Mouse (Mus musculus): ENCODE results near the gene Arhgef1. TPM values are rescaled to one million over a fixed set of nuclear protein-coding genes. Genes with fewer than 3 reads are reported as not detected.

The Arhgef1 gene
- polyA plus RNA-seq, 1 experiment from 2014 or later, result 30.4 TPM

GRCm38 (mm10) chr7:24918763-24919323 is 16.1 kb downstream of the Arhgef1 start:
- Histone ChIP-seq H3K4me2 (ENCODE audit: low read depth, low read length) (no peak overlapping the region), H3K4me3 (ENCODE audit: low read depth, low read length) (no peak overlapping the region), H3K27ac (ENCODE audit: low read depth) (no peak overlapping the region), H3K4me1 (ENCODE audit: insufficient read depth) (no peaks in the 10 kb centered on the region), H3K9me3 (ENCODE audit: low read length) (no peaks in the 10 kb centered on the region), H3K9ac (replicated peaks) (no peak overlapping the region), H3K27me3 (ENCODE audit: insufficient read depth, low read length) (no peaks in the 10 kb centered on the region), H3K36me3 (replicated peaks; ENCODE audit: insufficient read depth, low read length) (peaks cover 64% of the 10 kb centered on the region)
- DNase-seq (no peak), ATAC-seq (no peak)
- TF ChIP-seq EP300 (IDR thresholded peaks at IDR 0.05; ENCODE audit: low read depth) (no peak), CTCF (IDR thresholded peaks at IDR 0.05; ENCODE audit: low read depth) (no peak)
- WGBS (ENCODE audit: insufficient replicate concordance), result 85% methylated on average over 20 of the region's 20 CpGs

- no peak for TF ChIP-seq EP300 (IDR thresholded peaks at IDR 0.05; ENCODE audit: low read depth)
- no peak for TF ChIP-seq CTCF (IDR thresholded peaks at IDR 0.05; ENCODE audit: low read depth)
- no peak for DNase-seq
- Histone ChIP-seq H3K27me3 (ENCODE audit: insufficient read depth, low read length) (no peaks in the 10 kb centered on the region), H3K4me1 (ENCODE audit: insufficient read depth) (no peaks in the 10 kb centered on the region), H3K4me3 (ENCODE audit: low read depth, low read length) (no peak overlapping the region), H3K36me3 (replicated peaks; ENCODE audit: insufficient read depth, low read length) (peaks cover 73% of the 10 kb centered on the region), H3K4me2 (ENCODE audit: low read depth, low read length) (no peak overlapping the region), H3K9ac (replicated peaks) (no peak overlapping the region), H3K9me3 (ENCODE audit: low read length) (no peaks in the 10 kb centered on the region), H3K27ac (ENCODE audit: low read depth) (no peak overlapping the region)
- 80% methylated on average over 9 of the region's 9 CpGs for WGBS (ENCODE audit: insufficient replicate concordance)
- ATAC-seq, result peak; percentile 67
Measured at GRCm38 (mm10) chr7:24919728-24920127, 17.0 kb downstream of the Arhgef1 start.

GRCm38 (mm10) chr7:24930475-24930874 is 27.8 kb downstream of the Arhgef1 start:
- DNase-seq (no peak), ATAC-seq (no peak)
- Histone ChIP-seq H3K9ac (replicated peaks) (no peak overlapping the region), H3K27ac (ENCODE audit: low read depth) (no peak overlapping the region), H3K4me2 (ENCODE audit: low read depth, low read length) (no peak overlapping the region), H3K4me1 (ENCODE audit: insufficient read depth) (no peaks in the 10 kb centered on the region), H3K27me3 (ENCODE audit: insufficient read depth, low read length) (peaks cover 59% of the 10 kb centered on the region), H3K36me3 (replicated peaks; ENCODE audit: insufficient read depth, low read length) (peaks cover 9% of the 10 kb centered on the region; the same call in 1 of the 2 replicates), H3K9me3 (ENCODE audit: low read length) (no peaks in the 10 kb centered on the region), H3K4me3 (ENCODE audit: low read depth, low read length) (no peak overlapping the region)
- TF ChIP-seq CTCF (IDR thresholded peaks at IDR 0.05; ENCODE audit: low read depth) (no peak), EP300 (IDR thresholded peaks at IDR 0.05; ENCODE audit: low read depth) (no peak)
- 39% methylated on average over 6 of the region's 6 CpGs for WGBS (ENCODE audit: insufficient replicate concordance)

- DNase-seq (no peak), ATAC-seq (no peak)
- Histone ChIP-seq H3K9ac (replicated peaks) (no peak overlapping the region), H3K27ac (ENCODE audit: low read depth) (no peak overlapping the region), H3K4me1 (ENCODE audit: insufficient read depth) (no peaks in the 10 kb centered on the region), H3K4me2 (ENCODE audit: low read depth, low read length) (no peak overlapping the region), H3K4me3 (ENCODE audit: low read depth, low read length) (no peak overlapping the region), H3K36me3 (replicated peaks; ENCODE audit: insufficient read depth, low read length) (no peaks in the 10 kb centered on the region), H3K9me3 (ENCODE audit: low read length) (no peaks in the 10 kb centered on the region), H3K27me3 (ENCODE audit: insufficient read depth, low read length) (peaks cover 64% of the 10 kb centered on the region)
- no peak for TF ChIP-seq EP300 (IDR thresholded peaks at IDR 0.05; ENCODE audit: low read depth)
- TF ChIP-seq CTCF (IDR thresholded peaks at IDR 0.05; ENCODE audit: low read depth), result no peak
- WGBS (ENCODE audit: insufficient replicate concordance), result 1% methylated on average over 12 of the region's 15 CpGs
Measured at GRCm38 (mm10) chr7:24931651-24932050, 28.9 kb downstream of the Arhgef1 start.

GRCm38 (mm10) chr7:24943641-24944040 is 40.9 kb downstream of the Arhgef1 start:
- no peak overlapping the region for H3K27ac ChIP-seq (ENCODE audit: low read depth)
- H3K9ac ChIP-seq (replicated peaks), result no peak overlapping the region
- ATAC-seq (no peak), DNase-seq (no peak)
- no peaks in the 10 kb centered on the region for H3K9me3 ChIP-seq (ENCODE audit: low read length)
- no peaks in the 10 kb centered on the region for H3K36me3 ChIP-seq (replicated peaks; ENCODE audit: insufficient read depth, low read length)
- H3K27me3 ChIP-seq (ENCODE audit: insufficient read depth, low read length), result peaks cover 79% of the 10 kb centered on the region
- H3K4me2 ChIP-seq (ENCODE audit: low read depth, low read length), result no peak overlapping the region
- H3K4me3 ChIP-seq (ENCODE audit: low read depth, low read length), result no peak overlapping the region
- 0 out of 2 replicates have a peak, but pooled peaks cover 3% of the 10 kb centered on the region for H3K4me1 ChIP-seq (ENCODE audit: insufficient read depth)
- WGBS (ENCODE audit: insufficient replicate concordance), result 3% methylated on average over 6 of the region's 6 CpGs
- TF ChIP-seq CTCF (IDR thresholded peaks at IDR 0.05; ENCODE audit: low read depth), result no peak
- TF ChIP-seq EP300 (IDR thresholded peaks at IDR 0.05; ENCODE audit: low read depth), result no peak

GRCm38 (mm10) chr7:24944257-24944950 is 41.7 kb downstream of the Arhgef1 start, which contains the start of gene Gm4881:
TSS of gene Gm4881 (minus strand) at chr7:24944494.
- no peaks in the 10 kb centered on the region for H3K9me3 ChIP-seq (ENCODE audit: low read length)
- H3K36me3 ChIP-seq (replicated peaks; ENCODE audit: insufficient read depth, low read length), result no peaks in the 10 kb centered on the region
- DNase-seq (no peak), ATAC-seq (no peak)
- 1% methylated on average over 71 of the region's 72 CpGs for WGBS (ENCODE audit: insufficient replicate concordance)
- H3K4me3 ChIP-seq (ENCODE audit: low read depth, low read length), result peak within 1 kb of the TSS; percentile 5; the same call in 1 of the 2 replicates
- 0 out of 2 replicates have a peak, but pooled peaks cover 3% of the 10 kb centered on the region for H3K4me1 ChIP-seq (ENCODE audit: insufficient read depth)
- no peak within 1 kb of the TSS for H3K27ac ChIP-seq (ENCODE audit: low read depth)
- no peak for TF ChIP-seq EP300 (IDR thresholded peaks at IDR 0.05; ENCODE audit: low read depth)
- no peak for TF ChIP-seq CTCF (IDR thresholded peaks at IDR 0.05; ENCODE audit: low read depth)
- no peak within 1 kb of the TSS for H3K9ac ChIP-seq (replicated peaks)
- H3K27me3 ChIP-seq (ENCODE audit: insufficient read depth, low read length), result peaks cover 85% of the 10 kb centered on the region
- H3K4me2 ChIP-seq (ENCODE audit: low read depth, low read length), result peak within 1 kb of the TSS; percentile 49
